Mouse (Mus musculus): Measurements from ENCODE around the gene E030018B13Rik.

- TF ChIP-seq CTCF (IDR thresholded peaks at IDR 0.05): no peak
- TF ChIP-seq POLR2A (IDR thresholded peaks at IDR 0.05; ENCODE audit: insufficient read depth, low read depth, low read length): no peak
- TF ChIP-seq EP300 (IDR thresholded peaks at IDR 0.05; ENCODE audit: insufficient read depth, low read depth, low read length): no peak
These were observed 39.0 kb upstream of the E030018B13Rik start for GRCm38 (mm10) chr7:63877610-63878009.

Data from heart, adult 2 months (tissue).